Mouse (Mus musculus) lung, embryonic 14.5 days (tissue): ENCODE data around the gene Ola1. TPM values are rescaled to one million over a fixed set of nuclear protein-coding genes. Genes with fewer than 3 reads are reported as not detected.

Experiments used
- ATAC-seq: fragments of 200-750 bp; cut with Nextera tagmentation; 2 replicates; pipeline ENCODE4 v1.8.0; 2017; ENCODE audit warnings: mild to moderate bottlenecking, moderate TSS enrichment, moderate library complexity; ENCODE audit not compliant: insufficient read depth
- DNase-seq: peaks from one replicate; pipeline ENCODE4 v3.0.0-alpha.2; 2015
- H3K27ac ChIP-seq: fragments of 300-500 bp; sonication (generic); 2 replicates; pipeline ENCODE4 v1.5.1; 2014; ENCODE audit warnings: low read depth, mild to moderate bottlenecking, moderate library complexity
- H3K27me3 ChIP-seq: fragments of 300-500 bp; sonication (generic); 2 replicates; pipeline ENCODE4 v1.6.1; 2014; ENCODE audit warnings: low read length, control low read depth; ENCODE audit not compliant: insufficient read depth
- H3K36me3 ChIP-seq: fragments of 300-500 bp; sonication (generic); 2 replicates; pipeline ENCODE4 v1.6.1; 2014; ENCODE audit warnings: control low read depth; ENCODE audit not compliant: insufficient read depth
- H3K4me1 ChIP-seq: fragments of 300-500 bp; sonication (generic); 2 replicates; pipeline ENCODE4 v1.6.1; 2014; ENCODE audit warnings: antibody characterized with exemption, control low read depth; ENCODE audit not compliant: insufficient read depth
- H3K4me2 ChIP-seq: fragments of 300-500 bp; sonication (generic); 2 replicates; pipeline ENCODE4 v1.6.1; 2014; ENCODE audit warnings: mild to moderate bottlenecking
- H3K4me3 ChIP-seq: fragments of 300-500 bp; sonication (generic); 2 replicates; pipeline ENCODE4 v1.5.1; 2014; ENCODE audit warnings: low read depth, low read length
- H3K9ac ChIP-seq: fragments of 300-500 bp; sonication (generic); 2 replicates; pipeline ENCODE4 v1.6.1; 2014
- H3K9me3 ChIP-seq: fragments of 300-500 bp; sonication (generic); 2 replicates; pipeline ENCODE4 v1.6.1; 2016; ENCODE audit warnings: low read depth, low read length, control low read depth
- CTCF ChIP-seq: IDR thresholded peaks from 2 replicates; pipeline ENCODE4 v1.5.1; 2016; ENCODE audit warnings: antibody characterized with exemption, low read depth
- WGBS: fragments of 180-500 bp; shearing (Covaris S2); extraction: QIAGEN DNeasy Blood & Tissue Kit; methylation state at CpG from one replicate; pipeline ENCODE4 v1.1.7; 2014; 5-methylcytosine and 5-hydroxymethylcytosine counted together
- polyA plus RNA-seq: library from polyadenylated mRNA; unstranded; fragments of >200 nt; fragmentation: Nextera tagmentation; extraction: Ambion mirVana; gene quantifications from 2 replicates; pipeline ENCODE4 v1.2.1, GENCODE M21; 2014

The Ola1 gene
- polyA plus RNA-seq = 79.2 and 80.9 TPM in 2 replicates

- H3K27me3 ChIP-seq = no peaks in the 10 kb centered on the region
- no peak within 1 kb of the TSS for H3K9ac ChIP-seq
- H3K9me3 ChIP-seq = no peaks in the 10 kb centered on the region
- no peaks in the 10 kb centered on the region for H3K4me1 ChIP-seq
- no peak within 1 kb of the TSS for H3K4me3 ChIP-seq
- TF ChIP-seq CTCF = no peak
- H3K4me2 ChIP-seq = no peak within 1 kb of the TSS
- ATAC-seq = no peak
- H3K27ac ChIP-seq = no peak within 1 kb of the TSS
- WGBS = 80% methylated on average over 5 of the region's 5 CpGs
- no peaks in the 10 kb centered on the region for H3K36me3 ChIP-seq
- no peak for DNase-seq
Observed at GRCm38 (mm10) chr2:73218913-73219312, at the start of gene Ola1. Gene Ola1, minus strand, starts transcription at chr2:73218924.

DNA sequence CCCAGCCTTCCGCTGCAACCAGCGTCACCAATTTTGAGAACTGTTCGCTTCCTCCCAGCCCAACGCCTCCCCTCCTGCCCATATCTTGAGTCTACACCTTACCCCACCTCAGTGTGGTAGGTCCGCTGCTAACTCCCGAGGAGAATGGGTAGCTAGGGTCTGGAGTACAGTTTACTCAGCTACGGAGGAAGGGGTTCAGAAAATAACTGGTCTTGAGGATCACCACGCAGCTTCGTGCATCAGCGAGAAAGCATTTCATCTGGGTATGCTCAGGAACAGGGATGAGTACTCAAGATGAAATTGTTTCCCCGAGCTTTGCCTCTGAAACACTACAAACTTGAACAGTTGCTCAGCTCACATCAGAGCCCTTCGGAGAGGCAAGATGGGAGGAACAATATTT lies 49.6 kb upstream of the Ola1 start:
- ATAC-seq = no peak
- Histone ChIP-seq H3K27ac (no peak overlapping the region), H3K9me3 (no peaks in the 10 kb centered on the region), H3K9ac (no peak overlapping the region), H3K4me3 (no peak overlapping the region), H3K36me3 (no peaks in the 10 kb centered on the region), H3K4me1 (peaks cover 10% of the 10 kb centered on the region; the same call in 1 of the 2 replicates), H3K27me3 (peaks cover 96% of the 10 kb centered on the region), H3K4me2 (no peak overlapping the region)
- WGBS = 3% methylated on average over 12 of the region's 12 CpGs
- DNase-seq = peak; percentile 33
- TF ChIP-seq CTCF = no peak

DNA sequence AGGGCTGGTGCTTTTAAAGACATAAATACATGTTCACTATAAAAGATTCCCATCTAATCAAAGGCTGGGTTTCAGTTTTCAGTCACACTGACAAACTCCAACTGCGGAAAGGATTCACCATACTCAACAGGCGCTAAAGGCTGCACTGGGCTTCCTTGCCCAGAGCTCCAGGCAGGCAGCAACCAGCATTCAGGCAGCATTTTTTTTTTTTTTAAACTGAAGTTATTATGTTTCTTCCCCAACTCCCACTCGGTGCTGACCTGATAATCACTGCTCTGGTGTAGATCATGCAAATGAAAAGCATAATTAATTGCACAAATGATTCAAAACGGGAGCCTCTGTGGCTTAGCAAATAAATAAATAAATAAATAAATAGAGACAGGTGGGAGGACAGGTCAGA lies 49.1 kb upstream of the Ola1 start:
- no peak for DNase-seq
- Histone ChIP-seq H3K9me3 (no peaks in the 10 kb centered on the region), H3K4me3 (no peak overlapping the region), H3K4me1 (peaks cover 6% of the 10 kb centered on the region; the same call in 1 of the 2 replicates), H3K27me3 (peaks cover 96% of the 10 kb centered on the region), H3K9ac (no peak overlapping the region), H3K4me2 (no peak overlapping the region), H3K36me3 (no peaks in the 10 kb centered on the region), H3K27ac (no peak overlapping the region)
- ATAC-seq = no peak
- 2% methylated on average over 4 of the region's 4 CpGs for WGBS
- TF ChIP-seq CTCF = no peak

DNA sequence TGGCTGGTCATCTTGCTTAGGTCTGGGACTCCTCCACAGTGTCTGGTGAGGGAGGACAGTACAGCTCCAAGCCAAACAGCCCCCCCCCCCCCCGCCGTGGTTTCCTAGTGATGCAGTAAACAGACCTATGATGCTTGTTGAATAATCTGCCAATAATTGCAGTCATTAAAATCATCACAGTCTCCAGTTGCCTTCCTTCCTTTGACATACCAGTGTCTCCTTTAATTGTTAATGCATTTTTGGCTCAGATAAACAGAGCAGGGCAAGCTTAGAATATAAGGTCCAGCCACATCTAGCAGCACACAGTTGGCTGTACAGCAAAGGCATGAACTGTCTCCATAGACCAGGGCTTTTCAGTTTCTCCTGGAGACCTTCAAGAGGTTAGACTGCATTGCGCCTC lies 48.5 kb upstream of the Ola1 start:
- Histone ChIP-seq H3K9me3 (no peaks in the 10 kb centered on the region), H3K27ac (no peak overlapping the region), H3K4me2 (no peak overlapping the region), H3K4me3 (no peak overlapping the region), H3K4me1 (peaks cover 6% of the 10 kb centered on the region; the same call in 1 of the 2 replicates), H3K27me3 (peaks cover 94% of the 10 kb centered on the region), H3K36me3 (no peaks in the 10 kb centered on the region), H3K9ac (no peak overlapping the region)
- no peak for TF ChIP-seq CTCF
- 17% methylated on average over 3 of the region's 3 CpGs for WGBS
- ATAC-seq = no peak
- DNase-seq = no peak

GRCm38 (mm10) chr2:73266623-73267022 lies 47.9 kb upstream of the Ola1 start:
- WGBS = 31% methylated on average over 1 of the region's 1 CpGs
- no peaks in the 10 kb centered on the region for H3K36me3 ChIP-seq
- H3K4me1 ChIP-seq = peaks cover 6% of the 10 kb centered on the region; the same call in 1 of the 2 replicates
- ATAC-seq (no peak), DNase-seq (no peak)
- H3K4me2 ChIP-seq = no peak overlapping the region
- no peak overlapping the region for H3K4me3 ChIP-seq
- TF ChIP-seq CTCF = no peak
- no peaks in the 10 kb centered on the region for H3K9me3 ChIP-seq
- no peak overlapping the region for H3K9ac ChIP-seq
- peaks cover 88% of the 10 kb centered on the region for H3K27me3 ChIP-seq
- H3K27ac ChIP-seq = no peak overlapping the region

GRCm38 (mm10) chr2:73266011-73266410 lies 47.3 kb upstream of the Ola1 start:
- Histone ChIP-seq H3K4me2 (no peak overlapping the region), H3K36me3 (no peaks in the 10 kb centered on the region), H3K27me3 (peaks cover 82% of the 10 kb centered on the region), H3K9me3 (no peaks in the 10 kb centered on the region), H3K4me3 (no peak overlapping the region), H3K27ac (no peak overlapping the region), H3K9ac (no peak overlapping the region), H3K4me1 (peaks cover 6% of the 10 kb centered on the region; the same call in 1 of the 2 replicates)
- WGBS = 6% methylated on average over 5 of the region's 5 CpGs
- ATAC-seq (no peak), DNase-seq (peak; percentile 25)
- TF ChIP-seq CTCF = no peak

DNA sequence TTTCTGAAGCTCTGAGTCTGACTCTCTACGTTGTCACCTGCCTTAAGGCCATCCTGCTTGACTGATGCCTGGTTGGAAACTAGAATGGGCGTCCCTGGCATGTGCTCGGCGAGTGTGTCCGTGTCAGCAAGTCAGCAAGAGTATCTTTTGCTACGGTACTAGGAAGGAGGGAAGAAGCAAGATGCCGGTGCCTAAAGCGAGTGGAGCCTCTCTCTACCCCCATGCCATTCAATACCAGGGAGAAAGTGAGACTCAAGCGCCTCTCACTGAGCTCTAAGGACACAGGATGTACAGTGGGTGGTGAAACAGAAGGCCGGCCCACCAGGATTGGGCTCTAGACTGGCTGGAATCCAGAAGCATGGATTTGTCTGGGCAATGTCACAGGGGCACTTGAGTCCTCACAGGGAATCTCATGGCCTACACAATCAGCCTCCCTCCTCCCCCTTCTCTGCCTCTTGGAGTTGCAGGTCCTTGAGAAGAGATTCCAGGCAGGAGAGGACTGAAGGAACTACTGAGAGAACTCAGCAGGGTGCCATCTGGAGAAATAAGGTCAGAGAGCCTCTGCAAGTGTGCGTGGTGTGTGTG lies 46.0 kb upstream of the Ola1 start:
- peak overlapping the region; percentile 43 for H3K4me3 ChIP-seq
- ATAC-seq (peak; percentile 10; the same call in 1 of the 2 replicates), DNase-seq (peak; percentile 14)
- peaks cover 6% of the 10 kb centered on the region; the same call in 1 of the 2 replicates for H3K4me1 ChIP-seq
- H3K27ac ChIP-seq = no peak overlapping the region
- H3K27me3 ChIP-seq = peaks cover 69% of the 10 kb centered on the region
- 8% methylated on average over 11 of the region's 11 CpGs for WGBS
- no peak for TF ChIP-seq CTCF
- H3K36me3 ChIP-seq = no peaks in the 10 kb centered on the region
- peak overlapping the region; percentile 89 for H3K4me2 ChIP-seq
- no peaks in the 10 kb centered on the region for H3K9me3 ChIP-seq
- H3K9ac ChIP-seq = no peak overlapping the region
